Mouse (Mus musculus) heart, postnatal 4 days (tissue): ENCODE measurements at regions not wholly inside any gene's neighbourhood (a gene's known extent, or its start where the extent isn't known, plus 50 kb on each side); places are given as distances from the start of the nearest gene placed in this dataset.
"Not testable (repeated sequence)": the region's sequence is repeated elsewhere in the genome, so short reads cannot be mapped to it uniquely, and the experiment has no call there.

Experiments
- DNase-seq: peaks from one replicate; pipeline ENCODE4 v3.0.0; 2021

GRCm38 (mm10) chr2:78279382-78280056 is 333.3 kb upstream of the Cwc22 start:
- DNase-seq, result peak; percentile 64

- no peak for DNase-seq
Measured at GRCm38 (mm10) chr2:78278630-78279029, 332.5 kb upstream of the Cwc22 start.

DNA sequence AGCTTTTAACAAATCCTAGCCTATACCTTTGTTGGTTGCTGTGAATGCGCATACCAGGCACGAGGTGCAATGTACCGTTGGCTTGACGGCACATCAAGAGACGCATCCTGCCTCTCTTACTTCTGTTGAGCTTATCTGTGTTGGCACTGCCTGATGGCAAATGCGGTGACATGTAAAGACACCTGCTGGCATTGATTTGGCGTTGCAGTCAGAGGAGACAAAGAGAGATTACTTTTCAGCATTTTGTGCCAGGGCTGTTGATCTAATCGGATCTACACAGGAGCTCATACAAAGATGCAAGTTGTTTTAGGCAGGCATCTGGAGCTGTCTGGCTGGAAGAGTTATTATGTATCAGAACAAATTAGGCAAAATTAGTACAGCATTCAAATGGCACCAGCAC is 331.5 kb upstream of the Cwc22 start:
- DNase-seq, result no peak

- DNase-seq, result no peak
Measured at GRCm38 (mm10) chr2:78274122-78274521, 327.9 kb upstream of the Cwc22 start.

DNA sequence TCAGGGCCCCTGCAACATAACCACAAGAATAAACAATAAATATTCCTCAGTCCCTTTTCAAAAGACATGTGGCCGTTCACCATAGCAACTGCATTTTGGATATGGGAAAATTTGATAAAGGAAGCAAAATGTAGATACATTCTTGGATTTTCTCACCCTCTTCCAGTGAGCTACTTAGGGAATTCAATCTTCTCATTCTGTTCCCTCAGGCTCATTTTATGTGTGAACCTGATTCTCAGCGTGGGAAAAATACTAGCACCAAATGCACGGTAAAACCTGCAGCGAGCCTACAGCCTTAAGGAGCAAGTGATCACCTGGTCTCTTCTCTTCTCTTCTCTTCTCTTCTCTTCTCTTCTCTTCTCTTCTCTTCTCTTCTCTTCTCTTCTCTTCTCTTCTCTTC is 322.5 kb upstream of the Cwc22 start:
- no peak for DNase-seq

DNA sequence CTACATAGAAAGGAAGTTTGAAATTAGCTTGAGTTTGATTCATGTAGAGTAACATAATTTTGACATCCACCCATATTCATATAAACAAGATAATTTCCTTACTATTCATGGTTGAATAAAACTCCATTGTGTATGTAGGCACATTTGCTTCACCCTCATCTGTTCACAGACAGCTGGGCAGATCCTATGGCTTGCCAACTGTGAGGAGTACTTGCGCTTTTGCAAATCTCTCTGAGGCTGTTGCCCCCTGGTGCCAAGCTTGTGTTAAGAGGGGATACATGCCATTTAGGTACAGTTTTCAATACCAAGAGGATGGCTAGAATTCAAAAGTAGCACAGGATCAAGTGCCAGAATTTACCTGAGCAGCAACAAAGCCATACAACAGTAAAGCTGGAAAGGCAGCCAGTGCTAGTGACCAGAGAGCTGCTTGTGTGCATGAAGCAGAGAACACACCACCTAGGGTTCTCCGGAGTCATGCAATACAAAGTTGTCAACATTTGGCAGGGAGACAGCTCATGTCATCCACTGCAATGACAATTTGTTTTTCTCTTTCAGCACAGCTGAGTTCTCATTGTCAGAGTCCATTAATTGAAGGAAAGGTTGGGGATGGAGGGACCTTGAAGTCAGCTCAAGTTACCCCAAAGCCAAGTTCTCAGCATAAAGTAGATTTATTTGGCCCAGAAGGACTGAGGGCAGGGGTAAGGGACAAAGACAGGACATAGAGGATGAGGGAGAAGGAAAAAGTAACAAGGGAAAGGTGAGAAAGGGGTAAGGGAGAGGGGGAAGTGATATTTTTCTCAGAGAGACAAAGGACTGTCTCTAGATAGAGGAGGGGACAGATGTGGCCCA is 321.6 kb upstream of the Cwc22 start:
- DNase-seq, result no peak

- no peak for DNase-seq
Measured at GRCm38 (mm10) chr2:78253601-78254097, 307.5 kb upstream of the Cwc22 start.

DNA sequence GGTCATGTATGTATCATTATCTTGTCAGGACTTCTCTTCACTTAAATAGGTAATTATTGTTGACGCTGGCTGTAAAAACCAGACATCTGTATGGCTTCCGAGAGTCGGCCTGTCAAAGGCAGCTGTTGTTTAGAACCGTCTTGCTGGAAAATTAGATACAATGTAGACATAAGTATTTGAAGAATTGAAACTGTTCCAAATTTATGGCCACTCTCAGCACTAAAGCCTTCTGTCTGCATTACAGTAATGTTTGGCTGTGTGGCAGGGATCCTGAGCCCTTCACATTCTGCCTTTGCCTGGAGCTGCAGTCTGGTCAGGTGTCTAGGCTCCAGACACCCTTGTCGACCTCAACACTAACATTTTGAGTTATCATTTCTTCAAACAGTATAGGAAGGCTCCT is 300.2 kb upstream of the Cwc22 start:
- DNase-seq, result no peak

- DNase-seq, result no peak
Measured at GRCm38 (mm10) chr2:78240299-78240698, 294.1 kb upstream of the Cwc22 start.

DNA sequence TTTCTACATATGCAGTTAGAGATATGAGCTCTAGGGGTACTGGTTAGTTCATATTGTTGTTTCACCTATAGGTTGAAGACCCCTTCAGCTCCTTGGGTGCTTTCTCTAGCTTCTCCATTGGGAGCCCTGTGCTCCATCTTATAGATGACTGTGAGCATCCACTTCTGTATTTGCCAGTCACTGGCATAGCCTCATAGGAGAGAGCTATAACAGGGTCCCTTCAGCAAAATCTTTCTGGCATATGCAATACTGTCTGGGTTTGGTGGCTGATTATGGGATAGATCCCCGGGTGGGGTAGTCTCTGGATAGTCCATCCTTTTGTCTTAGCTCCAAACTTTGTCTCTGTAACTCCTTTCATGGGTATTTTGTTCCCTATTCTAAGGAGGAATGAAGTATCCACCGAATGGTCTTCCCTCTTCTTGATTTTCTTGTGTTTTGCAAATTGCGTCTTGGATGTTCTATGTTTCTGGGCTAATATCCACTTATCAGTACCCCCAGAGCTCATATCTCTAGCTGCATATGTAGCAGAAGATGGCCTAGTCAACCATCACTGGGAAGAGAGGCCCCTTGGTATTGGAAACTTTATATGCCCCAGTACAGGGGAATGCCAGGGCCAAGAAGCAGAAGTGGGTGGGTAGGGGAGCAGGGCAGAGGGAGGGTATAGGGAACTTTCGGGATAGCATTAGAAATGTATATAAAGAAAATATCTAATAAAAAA is 279.4 kb upstream of the Cwc22 start:
- DNase-seq, result not testable (repeated sequence)

GRCm38 (mm10) chr2:78214469-78214868 is 268.3 kb upstream of the Cwc22 start:
- DNase-seq, result no peak

GRCm38 (mm10) chr2:78205125-78205524 is 258.9 kb upstream of the Cwc22 start:
- DNase-seq, result no peak

DNA sequence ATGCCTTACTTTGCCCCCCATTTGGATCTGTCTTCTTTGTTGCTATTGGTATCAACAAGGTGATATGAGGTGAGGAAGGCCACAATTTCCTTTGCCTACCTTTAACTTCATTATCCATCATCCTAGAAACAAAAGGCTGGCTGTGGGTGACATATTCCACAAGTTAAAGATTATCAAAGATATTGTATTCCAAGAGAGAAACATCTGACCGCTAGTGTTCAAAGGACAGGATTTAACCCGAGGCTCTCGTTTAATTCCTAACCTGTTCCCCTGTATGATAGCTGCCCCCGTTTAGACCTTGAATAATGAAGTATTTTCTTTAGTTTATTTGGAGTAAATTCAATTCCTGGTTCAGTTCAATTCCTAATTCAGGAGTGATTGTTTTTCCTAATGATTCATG is 249.8 kb upstream of the Cwc22 start:
- no peak for DNase-seq

GRCm38 (mm10) chr2:78189620-78190019 is 243.4 kb upstream of the Cwc22 start:
- DNase-seq, result no peak

- DNase-seq, result no peak
Measured at GRCm38 (mm10) chr2:78184950-78185349, 238.8 kb upstream of the Cwc22 start.

GRCm38 (mm10) chr2:78173784-78174183 is 227.6 kb upstream of the Cwc22 start:
- DNase-seq, result no peak

GRCm38 (mm10) chr2:78172819-78173218 is 226.6 kb upstream of the Cwc22 start:
- DNase-seq, result no peak

DNA sequence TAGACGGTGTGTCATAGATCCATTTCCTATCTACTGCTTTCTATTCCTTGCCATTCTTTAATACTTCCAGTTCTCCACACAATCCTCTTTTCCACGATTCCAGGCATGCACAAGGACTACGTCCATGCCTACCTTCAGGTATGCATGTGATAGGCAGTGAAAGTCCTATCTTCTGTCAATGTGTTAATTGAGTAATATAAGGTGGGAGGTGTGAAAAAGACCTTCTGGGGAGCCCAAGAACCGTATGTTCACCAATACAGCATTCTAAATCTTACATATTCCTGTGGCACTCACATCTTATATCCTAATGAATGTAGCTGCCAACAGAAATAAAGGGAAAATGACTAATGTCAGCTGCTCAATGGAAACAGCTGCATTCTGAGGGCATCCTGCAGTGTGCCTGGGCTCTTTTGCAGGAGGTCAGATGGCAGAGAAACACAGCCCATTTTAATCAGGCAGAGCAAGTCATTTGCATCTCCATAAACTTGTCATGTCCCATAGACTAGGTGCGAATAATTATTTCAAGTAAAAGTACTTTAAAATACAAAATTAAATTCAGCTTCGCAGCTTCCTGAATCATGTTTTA is 224.1 kb upstream of the Cwc22 start:
- DNase-seq, result no peak

- no peak for DNase-seq
Measured at GRCm38 (mm10) chr2:78165429-78165828, 219.3 kb upstream of the Cwc22 start.

DNA sequence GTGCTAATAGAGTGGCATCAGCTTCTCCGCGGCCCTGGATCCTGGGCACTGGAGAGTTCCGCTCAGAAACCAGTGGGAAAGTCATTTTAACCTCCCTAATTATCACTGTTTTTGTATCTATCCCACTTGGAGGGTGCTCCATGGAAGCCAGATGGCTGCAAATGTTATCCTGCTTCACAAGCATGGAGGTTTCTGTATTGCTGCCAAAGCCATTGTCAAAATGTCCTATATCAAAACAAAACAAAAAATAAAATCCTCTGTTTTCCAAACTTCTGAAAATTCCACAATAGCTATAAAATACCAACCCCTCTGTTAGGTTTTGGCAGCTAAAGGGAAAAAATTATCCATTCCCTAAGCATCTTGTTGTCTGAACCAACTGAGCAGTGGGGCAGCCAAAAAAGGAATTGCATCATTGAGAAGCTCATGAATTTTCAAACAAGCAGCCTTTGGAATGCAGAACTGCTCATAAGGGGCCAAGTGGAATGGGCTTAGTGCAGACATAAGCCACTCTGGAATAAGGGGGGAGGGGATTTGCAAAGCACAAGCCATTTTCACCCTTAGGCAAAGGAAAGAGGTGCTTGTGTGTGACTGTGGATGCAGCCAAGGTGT is 213.8 kb upstream of the Cwc22 start:
- no peak for DNase-seq

DNA sequence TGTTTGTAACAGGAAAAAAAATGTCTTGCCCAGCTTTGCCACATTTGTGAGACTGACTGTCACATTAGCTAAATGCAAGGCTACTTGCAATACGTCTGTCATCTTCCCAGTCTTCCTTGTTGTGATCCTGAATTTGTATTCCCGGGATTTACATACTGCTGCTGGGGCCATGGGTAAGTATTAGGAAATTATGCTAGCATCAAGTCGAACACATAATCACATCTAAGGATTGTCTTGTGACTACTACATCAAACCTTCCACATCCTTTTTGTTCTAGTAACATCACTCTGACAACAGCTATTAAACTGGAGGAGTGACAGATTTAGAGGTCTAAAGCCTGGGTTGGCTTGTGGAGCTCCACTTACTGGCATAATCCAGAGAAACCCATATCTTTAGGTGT is 164.2 kb upstream of the Cwc22 start:
- DNase-seq, result no peak

- DNase-seq, result no peak
Measured at GRCm38 (mm10) chr2:78095536-78095935, 149.4 kb upstream of the Cwc22 start.
